Mouse (Mus musculus): Measurements from ENCODE around the gene Psmg4. TPM values are rescaled to one million over a fixed set of nuclear protein-coding genes. Genes with fewer than 3 reads are reported as not detected.

Psmg4 gene
- polyA plus RNA-seq, 1 experiment, result 30.1 TPM

DNA sequence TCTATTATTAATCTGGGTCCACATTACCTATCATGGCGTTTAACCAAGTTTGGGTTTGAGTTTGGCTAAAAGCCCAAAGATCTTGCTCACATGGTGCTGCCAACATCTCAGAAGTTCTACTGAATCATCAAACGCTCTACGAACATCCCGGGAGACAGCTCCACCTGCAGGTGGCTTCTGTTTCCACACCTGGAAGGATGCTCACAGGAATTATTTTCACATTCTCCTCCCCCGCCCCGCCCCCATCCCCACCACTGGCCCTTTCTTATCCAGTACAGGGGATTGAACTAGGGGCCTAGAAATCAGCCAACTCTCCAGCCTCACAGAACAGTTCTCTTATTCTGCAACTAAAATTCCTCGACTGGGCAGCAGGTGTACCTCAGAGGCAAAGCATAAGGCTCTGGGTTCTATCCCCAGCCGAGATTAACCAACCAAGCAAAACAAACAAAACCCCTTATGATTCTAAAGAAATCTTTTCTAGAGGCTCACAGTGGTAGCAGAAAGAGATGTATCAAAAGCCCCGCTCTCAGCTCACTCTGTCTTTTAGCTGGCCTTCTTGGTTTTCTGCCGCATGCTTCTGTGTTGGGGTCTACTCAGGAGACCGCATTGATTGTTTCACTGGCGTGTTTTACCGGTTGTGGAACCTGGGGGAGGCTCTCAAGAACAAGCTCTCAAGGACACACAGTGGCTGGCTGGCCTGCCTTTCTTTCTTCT lies 8.4 kb upstream of the Psmg4 start:
- no peak overlapping the region for H3K4me3 ChIP-seq (ENCODE audit: insufficient read depth, low read length)
- TF ChIP-seq CTCF (IDR thresholded peaks at IDR 0.05; ENCODE audit: low read depth, low read length), result peak; percentile 30
- TF ChIP-seq POLR2A (IDR thresholded peaks at IDR 0.05; ENCODE audit: borderline replicate concordance, low read depth, low read length), result no peak
- no peak overlapping the region for H3K27ac ChIP-seq (ENCODE audit: insufficient read depth, low read depth, low read length)
- H3K4me1 ChIP-seq (ENCODE audit: control insufficient read depth, insufficient read depth, low read length), result peaks cover 10% of the 10 kb centered on the region

DNA sequence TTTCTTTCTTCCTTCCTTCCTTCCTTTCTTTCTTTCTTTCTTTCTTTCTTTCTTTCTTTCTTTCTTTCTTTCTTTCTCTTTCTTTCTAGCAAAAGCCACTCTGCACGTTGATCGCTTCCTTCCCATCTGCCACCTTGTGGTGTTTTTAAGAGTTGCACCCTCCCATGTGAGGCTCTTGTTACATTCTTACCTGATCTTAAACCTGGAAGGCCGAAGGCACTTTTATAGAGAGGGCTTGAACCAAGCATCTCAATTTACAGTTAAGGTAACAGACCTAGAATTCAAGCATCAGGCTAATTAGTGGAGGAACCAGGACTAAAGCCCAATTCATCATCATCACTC lies 7.9 kb upstream of the Psmg4 start:
- no peak overlapping the region for H3K27ac ChIP-seq (ENCODE audit: insufficient read depth, low read depth, low read length)
- H3K4me3 ChIP-seq (ENCODE audit: insufficient read depth, low read length), result no peak overlapping the region
- no peak for TF ChIP-seq POLR2A (IDR thresholded peaks at IDR 0.05; ENCODE audit: borderline replicate concordance, low read depth, low read length)
- TF ChIP-seq CTCF (IDR thresholded peaks at IDR 0.05; ENCODE audit: low read depth, low read length), result no peak
- peaks cover 11% of the 10 kb centered on the region for H3K4me1 ChIP-seq (ENCODE audit: control insufficient read depth, insufficient read depth, low read length)

DNA sequence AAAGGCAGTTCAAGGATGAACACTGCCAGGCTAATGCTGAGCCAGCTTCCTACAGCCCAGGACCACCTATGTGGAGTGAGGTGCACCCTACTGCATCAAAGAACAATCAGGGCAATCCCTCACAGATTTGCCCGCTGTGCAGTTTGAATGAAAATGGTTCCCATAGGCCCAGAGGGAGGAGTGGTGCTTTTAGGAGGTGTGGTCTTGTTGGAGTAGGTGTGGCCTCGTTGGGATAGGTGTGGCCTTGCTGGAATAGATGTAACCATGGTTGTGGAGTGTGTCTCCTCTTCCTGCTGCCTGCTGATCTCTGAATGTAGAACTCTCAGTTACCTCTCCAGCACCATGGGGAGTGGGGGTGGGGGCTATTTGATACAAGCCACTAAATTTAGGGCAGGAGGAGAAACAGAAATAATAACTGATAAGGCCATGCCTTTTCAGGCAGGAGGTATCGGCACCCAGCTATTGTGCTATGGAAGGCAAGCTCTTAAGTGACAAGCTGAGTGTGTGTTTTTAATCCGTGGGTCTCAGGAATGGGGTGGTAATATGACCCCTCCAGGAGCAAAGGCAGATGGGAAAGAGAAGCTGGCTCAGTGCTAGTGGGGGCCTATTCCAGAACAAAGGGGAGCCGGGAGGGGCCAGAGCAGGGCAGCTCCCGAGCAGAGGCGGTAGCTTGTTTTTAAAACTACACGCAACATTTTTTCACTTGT lies 6.5 kb upstream of the Psmg4 start:
- no peak for TF ChIP-seq POLR2A (IDR thresholded peaks at IDR 0.05; ENCODE audit: borderline replicate concordance, low read depth, low read length)
- no peak for TF ChIP-seq CTCF (IDR thresholded peaks at IDR 0.05; ENCODE audit: low read depth, low read length)
- H3K4me1 ChIP-seq (ENCODE audit: control insufficient read depth, insufficient read depth, low read length), result peaks cover 13% of the 10 kb centered on the region
- H3K27ac ChIP-seq (ENCODE audit: insufficient read depth, low read depth, low read length), result no peak overlapping the region
- H3K4me3 ChIP-seq (ENCODE audit: insufficient read depth, low read length), result no peak overlapping the region

DNA sequence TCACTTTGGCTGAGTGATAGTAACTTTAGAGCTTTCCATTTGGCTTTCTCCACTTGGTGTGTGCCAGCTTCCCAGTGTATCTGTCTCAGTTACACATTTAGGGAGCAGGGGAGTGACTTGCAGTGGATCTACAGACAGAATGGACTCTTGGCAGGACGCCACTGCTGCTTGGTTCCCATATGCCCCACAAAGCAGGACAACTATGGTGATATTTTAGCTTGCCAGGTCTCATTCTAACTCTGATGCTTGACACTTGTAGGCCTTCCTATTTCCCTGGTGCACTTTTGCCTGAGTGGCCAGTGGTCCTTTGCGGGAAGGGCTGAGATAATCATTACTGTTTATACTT lies 6.0 kb upstream of the Psmg4 start:
- peaks cover 13% of the 10 kb centered on the region for H3K4me1 ChIP-seq (ENCODE audit: control insufficient read depth, insufficient read depth, low read length)
- TF ChIP-seq POLR2A (IDR thresholded peaks at IDR 0.05; ENCODE audit: borderline replicate concordance, low read depth, low read length) (no peak), CTCF (IDR thresholded peaks at IDR 0.05; ENCODE audit: low read depth, low read length) (no peak)

DNA sequence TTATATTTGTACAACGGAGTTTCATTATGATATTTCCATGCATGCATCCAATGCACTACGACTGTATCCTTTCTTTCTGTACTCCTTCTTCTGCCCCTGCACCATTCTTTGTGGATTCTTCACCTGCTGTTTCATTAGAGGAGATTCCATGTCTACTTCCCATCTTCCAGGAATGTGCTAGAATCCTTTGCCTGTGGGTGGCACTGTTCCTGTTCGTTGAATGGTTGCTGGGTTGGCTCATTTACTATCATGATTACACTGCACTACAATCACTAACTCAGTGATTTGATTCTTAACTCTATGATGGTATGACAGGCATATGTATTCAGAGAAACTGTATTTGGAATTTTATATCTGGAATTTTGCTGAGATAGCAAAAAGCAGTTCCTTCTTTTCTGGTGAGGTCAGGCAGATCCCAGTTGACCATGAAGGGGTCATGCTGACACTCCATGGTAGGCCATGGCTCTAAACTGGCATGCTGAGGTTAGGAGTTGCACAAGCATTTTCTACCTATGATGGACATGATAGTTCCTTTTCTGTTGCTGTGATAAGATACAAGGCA lies 5.1 kb upstream of the Psmg4 start:
- TF ChIP-seq POLR2A (IDR thresholded peaks at IDR 0.05; ENCODE audit: borderline replicate concordance, low read depth, low read length) (no peak), CTCF (IDR thresholded peaks at IDR 0.05; ENCODE audit: low read depth, low read length) (no peak)
- H3K4me3 ChIP-seq (ENCODE audit: insufficient read depth, low read length), result no peak overlapping the region
- H3K27ac ChIP-seq (ENCODE audit: insufficient read depth, low read depth, low read length), result no peak overlapping the region
- H3K4me1 ChIP-seq (ENCODE audit: control insufficient read depth, insufficient read depth, low read length), result peaks cover 20% of the 10 kb centered on the region

More for the DNA sequence above, 6.0 kb upstream of the Psmg4 start:
- H3K27ac ChIP-seq (ENCODE audit: insufficient read depth, low read depth, low read length), result no peak overlapping the region
- H3K4me3 ChIP-seq (ENCODE audit: insufficient read depth, low read length), result no peak overlapping the region

DNA sequence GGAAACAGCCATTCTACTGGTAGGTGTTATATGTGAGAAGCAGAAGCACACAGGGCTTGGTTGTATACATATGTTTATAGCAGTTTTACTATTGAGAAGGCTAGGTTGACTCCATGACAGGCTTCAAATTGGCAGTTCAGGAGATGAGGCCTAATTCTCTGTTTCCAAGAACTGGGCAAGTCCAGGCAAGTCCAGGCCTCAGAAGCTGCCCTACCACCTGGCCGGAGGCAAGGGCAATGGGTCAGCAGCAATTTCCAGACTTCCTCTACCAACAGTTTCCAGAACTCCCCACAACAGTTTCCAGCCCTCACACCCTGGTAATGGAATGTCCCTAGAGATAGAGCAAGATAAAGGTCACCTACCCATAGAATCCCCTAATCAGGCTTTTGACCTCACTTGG lies 2.8 kb upstream of the Psmg4 start:
- no peak overlapping the region for H3K27ac ChIP-seq (ENCODE audit: insufficient read depth, low read depth, low read length)
- peaks cover 27% of the 10 kb centered on the region for H3K4me1 ChIP-seq (ENCODE audit: control insufficient read depth, insufficient read depth, low read length)
- TF ChIP-seq CTCF (IDR thresholded peaks at IDR 0.05; ENCODE audit: low read depth, low read length), result no peak
- TF ChIP-seq POLR2A (IDR thresholded peaks at IDR 0.05; ENCODE audit: borderline replicate concordance, low read depth, low read length), result no peak
- H3K4me3 ChIP-seq (ENCODE audit: insufficient read depth, low read length), result no peak overlapping the region

DNA sequence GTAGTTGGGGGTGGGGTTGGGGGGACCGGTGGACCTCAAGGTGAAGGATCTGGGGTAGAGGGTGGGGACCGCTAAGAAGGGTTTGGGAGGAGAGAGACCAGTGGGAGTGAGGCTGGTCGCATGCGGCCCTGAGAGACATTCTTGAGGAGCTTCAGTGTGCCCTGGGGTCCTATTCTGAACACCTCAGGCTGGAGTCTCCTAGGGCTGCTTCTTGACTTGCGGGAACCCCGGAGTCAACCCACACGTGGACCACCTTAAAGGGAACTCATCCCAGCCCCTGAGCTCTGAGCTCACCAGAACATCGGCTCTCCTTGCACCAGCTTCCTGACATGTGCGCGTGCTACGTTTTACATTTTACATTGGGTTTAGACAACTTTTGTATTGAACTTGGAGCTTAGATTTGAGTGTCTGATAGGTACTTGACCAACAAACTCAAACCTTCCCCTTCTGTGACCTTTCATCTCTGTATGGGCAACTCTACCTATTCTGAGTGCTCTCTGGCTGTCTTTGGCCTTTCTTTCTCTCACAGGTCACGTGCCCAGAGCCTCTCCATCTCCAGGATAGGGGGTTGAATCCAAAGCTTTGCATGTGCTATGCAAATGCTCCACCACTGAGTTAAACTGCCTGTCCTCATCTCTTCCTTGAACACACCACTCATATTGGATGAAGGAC lies 676 bp downstream of the Psmg4 start:
- H3K4me1 ChIP-seq (ENCODE audit: control insufficient read depth, insufficient read depth, low read length), result peaks cover 20% of the 10 kb centered on the region
- H3K27ac ChIP-seq (ENCODE audit: insufficient read depth, low read depth, low read length), result no peak overlapping the region
- TF ChIP-seq POLR2A (IDR thresholded peaks at IDR 0.05; ENCODE audit: borderline replicate concordance, low read depth, low read length) (no peak), CTCF (IDR thresholded peaks at IDR 0.05; ENCODE audit: low read depth, low read length) (no peak)
- H3K4me3 ChIP-seq (ENCODE audit: insufficient read depth, low read length), result peak overlapping the region; percentile 99

DNA sequence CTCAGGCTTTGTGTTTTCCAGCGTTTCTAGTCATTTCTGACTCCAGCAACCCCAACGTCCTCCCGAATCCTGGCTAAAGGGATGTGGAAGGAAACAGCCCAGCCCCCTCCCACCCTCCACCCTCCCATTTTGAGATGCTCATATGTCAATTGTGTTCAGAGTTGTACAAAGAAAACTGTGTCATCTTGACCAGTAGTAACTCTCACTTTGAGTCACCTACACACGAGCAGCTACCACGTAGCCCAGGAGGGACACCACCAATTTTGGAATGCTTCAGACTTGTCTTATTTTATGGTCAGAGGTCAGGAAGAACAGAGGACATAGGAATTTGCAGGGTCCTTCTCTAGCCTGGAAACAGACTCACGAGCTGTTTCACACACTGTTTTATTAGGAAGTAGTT lies 11.3 kb downstream of the Psmg4 start:
- Histone ChIP-seq H3K27ac (ENCODE audit: insufficient read depth, low read depth, low read length) (no peak overlapping the region), H3K4me3 (ENCODE audit: insufficient read depth, low read length) (no peak overlapping the region), H3K4me1 (ENCODE audit: control insufficient read depth, insufficient read depth, low read length) (no peaks in the 10 kb centered on the region)
- TF ChIP-seq CTCF (IDR thresholded peaks at IDR 0.05; ENCODE audit: low read depth, low read length), result no peak
- no peak for TF ChIP-seq POLR2A (IDR thresholded peaks at IDR 0.05; ENCODE audit: borderline replicate concordance, low read depth, low read length)

DNA sequence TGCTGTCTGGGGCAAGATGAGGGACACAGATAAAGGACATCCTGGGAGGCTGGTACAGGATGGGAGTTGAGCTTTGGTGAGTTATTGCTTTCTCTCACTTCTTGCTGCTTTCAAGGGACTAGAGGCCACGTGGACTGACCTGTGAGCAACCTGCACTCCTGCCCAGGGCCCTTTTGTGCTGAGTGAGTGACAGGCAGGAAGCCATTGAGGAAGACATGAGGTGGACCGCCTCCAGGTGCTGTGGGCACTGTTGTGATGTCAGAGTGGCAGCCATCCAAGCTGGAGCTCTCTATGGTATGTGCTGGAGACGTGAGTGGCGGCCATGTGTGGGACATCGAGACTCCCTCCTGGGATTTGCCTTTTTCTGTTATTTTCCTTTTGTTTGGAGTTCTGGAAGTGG lies 18.9 kb downstream of the Psmg4 start:
- TF ChIP-seq CTCF (IDR thresholded peaks at IDR 0.05; ENCODE audit: low read depth, low read length) (no peak), POLR2A (IDR thresholded peaks at IDR 0.05; ENCODE audit: borderline replicate concordance, low read depth, low read length) (no peak)
- Histone ChIP-seq H3K4me3 (ENCODE audit: insufficient read depth, low read length) (no peak overlapping the region), H3K4me1 (ENCODE audit: control insufficient read depth, insufficient read depth, low read length) (no peaks in the 10 kb centered on the region), H3K27ac (ENCODE audit: insufficient read depth, low read depth, low read length) (no peak overlapping the region)

DNA sequence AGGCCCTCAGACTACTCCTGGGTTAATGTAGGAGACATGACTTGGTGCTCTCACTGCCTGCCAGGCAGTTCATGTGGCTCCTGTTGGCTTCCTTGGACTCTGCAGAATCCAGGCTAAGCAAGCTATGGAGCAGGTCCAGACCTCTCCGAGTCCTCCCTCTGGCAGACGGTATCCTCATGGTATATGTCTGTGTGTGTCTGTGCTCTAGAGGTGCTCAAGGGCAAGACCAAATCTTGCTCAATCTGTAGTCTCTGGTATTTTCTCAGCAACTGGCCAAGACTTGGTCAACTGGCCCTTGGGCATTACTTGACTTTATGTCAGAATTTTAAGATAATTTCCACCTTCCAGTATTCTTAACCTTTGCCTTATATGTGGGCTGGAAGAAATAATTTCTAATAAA lies 22.6 kb downstream of the Psmg4 start:
- Histone ChIP-seq H3K4me1 (ENCODE audit: control insufficient read depth, insufficient read depth, low read length) (peaks cover 6% of the 10 kb centered on the region), H3K27ac (ENCODE audit: insufficient read depth, low read depth, low read length) (no peak overlapping the region), H3K4me3 (ENCODE audit: insufficient read depth, low read length) (no peak overlapping the region)
- no peak for TF ChIP-seq POLR2A (IDR thresholded peaks at IDR 0.05; ENCODE audit: borderline replicate concordance, low read depth, low read length)
- TF ChIP-seq CTCF (IDR thresholded peaks at IDR 0.05; ENCODE audit: low read depth, low read length), result no peak

Measured in bone marrow macrophage, adult 2 months (primary cell).